Mouse (Mus musculus) urinary bladder, postnatal 14 days (tissue): ENCODE results near the gene Vps25.

Source experiments
- DNase-seq: peaks from one replicate; pipeline ENCODE4 v3.0.0; 2021; ENCODE audit warnings: low spot score

Gene Vps25

GRCm38 (mm10) chr11:101253613-101254389 is at the start of gene Vps25:
Gene Vps25 (plus strand): TSS chr11:101253707.
- peak; percentile 85 for DNase-seq

- DNase-seq = no peak
Measured at GRCm38 (mm10) chr11:101211970-101212369, 41.5 kb upstream of the Vps25 start.

- DNase-seq = no peak
Measured at GRCm38 (mm10) chr11:101216936-101217335, 36.6 kb upstream of the Vps25 start.

GRCm38 (mm10) chr11:101218436-101219055 is 35.0 kb upstream of the Vps25 start:
- DNase-seq = no peak

- no peak for DNase-seq
Measured at GRCm38 (mm10) chr11:101220853-101221252, 32.7 kb upstream of the Vps25 start.

GRCm38 (mm10) chr11:101221306-101221986 is 32.1 kb upstream of the Vps25 start:
- DNase-seq = no peak

GRCm38 (mm10) chr11:101224337-101224736 is 29.2 kb upstream of the Vps25 start:
- no peak for DNase-seq

GRCm38 (mm10) chr11:101225331-101226064 is 28.0 kb upstream of the Vps25 start:
- DNase-seq = no peak

- peak; percentile 93 for DNase-seq
Measured at GRCm38 (mm10) chr11:101226065-101226701, 27.3 kb upstream of the Vps25 start, which contains the start of gene Ezh1. Gene Ezh1 (minus strand): TSS chr11:101226463.

- DNase-seq = peak; percentile 32
Measured at GRCm38 (mm10) chr11:101229361-101229900, 24.1 kb upstream of the Vps25 start.

GRCm38 (mm10) chr11:101230061-101230511 is 23.4 kb upstream of the Vps25 start:
- peak; percentile 59 for DNase-seq

GRCm38 (mm10) chr11:101230526-101230925 is 23.0 kb upstream of the Vps25 start:
- DNase-seq = no peak

GRCm38 (mm10) chr11:101230991-101231871 is 22.3 kb upstream of the Vps25 start:
- peak; percentile 55 for DNase-seq

GRCm38 (mm10) chr11:101232010-101232839 is 21.3 kb upstream of the Vps25 start:
- DNase-seq = no peak

GRCm38 (mm10) chr11:101233240-101233639 is 20.3 kb upstream of the Vps25 start:
- DNase-seq = no peak

- no peak for DNase-seq
Measured at GRCm38 (mm10) chr11:101234124-101234523, 19.4 kb upstream of the Vps25 start.

GRCm38 (mm10) chr11:101235429-101235828 is 18.1 kb upstream of the Vps25 start:
- no peak for DNase-seq

GRCm38 (mm10) chr11:101236782-101237181 is 16.7 kb upstream of the Vps25 start:
- DNase-seq = no peak

- no peak for DNase-seq
Measured at GRCm38 (mm10) chr11:101238071-101238647, 15.3 kb upstream of the Vps25 start.
